Mouse (Mus musculus) kidney, adult 2 months (tissue): Measurements from ENCODE around the gene Sctr.

Experiments
- CTCF ChIP-seq: fragments of 200-500 bp; conservative IDR thresholded peaks from 2 replicates; pipeline ENCODE4 v1.5.1; 2011; ENCODE audit warnings: low read depth, mild to moderate bottlenecking, control low read depth, low read length, moderate library complexity, mixed read lengths; ENCODE audit not compliant: insufficient read depth, insufficient read length
- POLR2A ChIP-seq: fragments of 200-500 bp; IDR thresholded peaks from one replicate; pipeline ENCODE4 v1.6.1; 2011; ENCODE audit warnings: low read depth, low read length, control low read depth

DNA sequence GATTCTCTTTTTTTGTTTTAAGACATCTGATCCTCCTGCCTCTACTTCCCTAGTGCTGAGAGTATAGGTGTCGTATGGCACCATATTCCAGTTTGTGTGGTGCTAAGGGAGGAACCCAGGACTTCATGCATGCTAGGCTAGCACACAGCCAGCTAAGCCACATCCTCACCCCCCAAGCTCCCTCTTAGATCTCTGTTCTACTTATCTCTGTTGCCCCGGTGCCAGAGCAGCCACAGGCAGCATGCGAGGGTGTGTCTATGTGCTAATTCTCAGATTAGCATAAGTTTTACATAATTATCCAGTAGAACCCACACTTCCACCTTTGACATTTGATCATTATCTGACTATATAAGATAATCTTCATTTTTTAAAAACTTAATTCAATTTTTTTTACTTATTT is 88.2 kb downstream of the Sctr start:
- TF ChIP-seq POLR2A = no peak
- TF ChIP-seq CTCF = no peak
